Mouse (Mus musculus) frontal cortex, adult 2 months (tissue): ENCODE data around the gene Ccdc63. TPM values are rescaled to one million over a fixed set of nuclear protein-coding genes. Genes with fewer than 3 reads are reported as not detected.
A peak's percentile ranks its signal among the peaks of the same experiment; 100 is the strongest.

Experiments
- DNase-seq, 2 experiments: peaks; one replicate each; pipeline ENCODE4 v3.0.0; 2022; ENCODE audit warnings: low spot score in 1 of 2; ENCODE audit errors: extremely low spot score in 1 of 2
- polyA plus RNA-seq: library from polyadenylated mRNA; depleted of rRNA; stranded (reverse); fragments of >200 nt; gene quantifications from 2 replicates; pipeline ENCODE4 v1.2.3, GENCODE M21; 2012

The Ccdc63 gene
- polyA plus RNA-seq, 1 experiment, result 0.42 TPM

- peak in 1 of 2 experiments; percentile 57 for DNase-seq
Measured at GRCm38 (mm10) chr5:122091070-122091469, 49.6 kb downstream of the Ccdc63 start.

DNA sequence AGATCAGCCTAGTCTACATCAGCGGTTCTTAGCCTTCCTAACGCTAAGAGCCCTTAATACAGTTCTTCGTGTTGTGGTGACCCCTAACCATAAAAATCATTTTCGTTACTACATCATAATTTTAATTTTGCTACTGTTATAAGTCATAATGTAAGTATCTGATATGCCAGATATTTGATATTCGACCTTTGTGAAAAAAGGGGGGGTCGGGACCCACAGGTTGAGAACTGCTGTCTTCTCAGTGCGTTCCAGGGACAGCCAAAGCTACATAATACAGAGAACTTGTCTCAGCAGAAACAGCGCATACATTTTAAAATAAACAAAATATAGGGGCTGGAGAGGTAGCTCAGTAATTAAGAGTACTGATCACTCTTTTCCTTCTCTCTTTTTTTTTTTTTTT lies 51.0 kb downstream of the Ccdc63 start:
- DNase-seq, result no peak

DNA sequence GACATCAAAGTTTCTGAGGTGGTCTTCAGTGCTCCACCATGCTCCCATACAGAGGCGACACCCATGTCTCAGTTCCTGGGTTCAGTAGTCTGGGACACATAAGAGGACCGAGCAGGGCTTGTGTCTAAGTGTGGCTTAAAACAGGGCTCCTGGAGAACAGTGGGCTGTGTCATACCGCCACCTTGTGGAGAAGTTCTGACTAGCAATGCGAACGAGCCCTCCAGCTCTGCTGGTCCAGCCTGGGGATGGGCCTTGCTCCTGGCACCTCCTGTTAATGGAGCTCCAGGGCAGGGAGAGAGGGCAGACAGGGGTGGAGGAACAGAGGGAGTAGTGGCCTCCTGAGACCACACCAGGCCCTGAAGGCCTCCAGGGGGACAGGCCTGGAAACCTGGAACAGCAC lies 51.7 kb downstream of the Ccdc63 start:
- peak; percentile 66 to 95 for DNase-seq

DNA sequence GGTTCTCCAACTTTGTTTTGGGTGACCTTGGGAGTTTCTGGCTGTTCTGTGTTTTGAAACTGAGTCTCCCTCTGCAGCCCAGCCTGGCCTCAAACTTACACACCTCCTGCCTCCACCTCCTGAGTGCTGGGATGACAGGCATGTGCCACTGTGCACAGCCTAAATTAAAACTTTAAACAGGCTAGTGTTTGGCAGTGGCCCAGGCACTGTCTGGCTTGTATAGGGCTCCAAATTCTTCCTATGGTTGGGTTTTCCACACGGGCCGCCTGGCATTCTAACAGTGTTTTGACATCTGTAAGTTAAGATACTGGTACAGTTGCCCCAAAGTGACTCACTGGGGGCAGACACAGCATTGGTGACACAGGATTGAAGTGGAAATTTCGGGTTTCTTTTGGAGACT lies 54.5 kb downstream of the Ccdc63 start:
- no peak for DNase-seq

DNA sequence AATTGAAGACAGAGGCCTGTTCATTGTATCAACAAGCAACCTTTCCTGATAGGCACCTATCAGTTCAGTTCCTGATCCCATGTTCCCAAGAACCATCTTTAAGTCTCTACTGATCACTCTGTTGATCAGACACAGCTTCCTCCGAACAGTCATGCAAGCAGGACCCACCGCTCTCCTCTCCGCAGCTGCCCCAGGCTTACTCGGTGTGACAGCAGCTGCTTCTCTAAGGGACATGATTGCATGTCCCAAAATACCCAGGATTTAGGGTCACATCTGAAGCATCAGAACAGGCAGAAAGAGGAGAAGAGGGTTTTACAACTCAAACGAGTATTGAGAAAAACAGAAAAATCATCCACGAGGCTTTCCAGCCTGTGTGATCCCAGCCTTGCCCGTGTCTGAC lies 55.3 kb downstream of the Ccdc63 start:
- no peak for DNase-seq

GRCm38 (mm10) chr5:122084470-122084869 lies 56.2 kb downstream of the Ccdc63 start:
- DNase-seq, result no peak

GRCm38 (mm10) chr5:122083282-122083681 lies 57.3 kb downstream of the Ccdc63 start:
- DNase-seq, result no peak

DNA sequence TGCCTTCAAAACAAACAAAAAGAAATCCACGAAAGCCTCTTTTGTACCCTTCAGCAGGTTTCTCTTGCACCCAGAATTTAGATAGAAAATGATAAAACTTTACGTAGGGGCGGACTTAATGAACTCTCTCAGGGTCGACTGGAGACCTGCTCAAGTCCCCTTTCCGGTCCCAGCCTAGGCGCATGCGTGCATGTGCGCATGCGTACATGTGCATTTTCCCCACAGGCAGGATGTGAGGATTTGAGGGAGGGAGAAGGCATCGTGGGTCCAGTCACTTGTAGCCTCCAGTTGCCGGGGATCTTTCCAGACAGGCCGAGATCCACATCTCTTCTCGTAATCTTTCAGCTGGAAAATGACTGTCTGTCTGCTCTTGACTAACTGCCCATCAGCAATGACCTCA lies 59.2 kb downstream of the Ccdc63 start:
- no peak for DNase-seq

GRCm38 (mm10) chr5:122080930-122081329 lies 59.7 kb downstream of the Ccdc63 start:
- DNase-seq, result peak; percentile 67 to 86

DNA sequence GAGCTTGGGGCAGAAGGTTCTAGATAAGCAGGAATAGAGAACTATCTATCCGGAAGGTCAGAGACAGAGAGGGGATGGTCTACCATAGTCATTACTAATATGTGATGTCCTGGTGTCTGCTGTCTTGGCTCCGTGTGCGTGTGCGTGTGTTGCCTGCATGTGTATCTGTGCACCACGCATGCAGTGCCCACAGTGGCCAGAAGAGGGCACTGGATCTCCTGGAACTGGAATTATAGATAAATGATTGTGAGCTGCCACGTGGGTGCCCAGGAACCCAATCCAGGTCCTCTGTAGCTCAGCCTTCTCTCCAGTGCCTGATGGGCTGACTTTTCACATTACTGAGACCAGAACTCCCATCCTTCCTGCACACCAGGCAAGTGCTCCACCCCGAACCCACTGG lies 60.8 kb downstream of the Ccdc63 start:
- no peak for DNase-seq

- no peak for DNase-seq
Measured at GRCm38 (mm10) chr5:122077244-122077643, 63.4 kb downstream of the Ccdc63 start.

DNA sequence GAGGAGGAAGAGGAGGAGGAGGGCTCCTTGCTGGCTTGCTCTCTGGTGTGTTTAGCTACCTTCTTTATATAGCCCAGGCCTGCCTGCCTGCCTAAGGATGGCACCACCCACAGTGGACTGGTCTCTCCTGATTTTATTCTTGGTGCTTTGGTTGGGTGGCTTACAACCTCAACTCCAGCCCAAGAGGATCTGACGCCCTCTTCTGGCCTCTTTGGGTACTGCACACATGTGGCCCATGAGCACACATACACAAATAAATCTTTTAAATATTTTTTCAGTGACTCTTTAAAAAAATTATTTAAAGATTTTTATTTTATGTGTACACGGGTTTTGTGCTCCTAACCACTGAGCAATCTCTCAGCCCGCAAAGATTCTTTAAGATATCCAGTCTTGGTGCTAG lies 64.9 kb downstream of the Ccdc63 start:
- no peak for DNase-seq

DNA sequence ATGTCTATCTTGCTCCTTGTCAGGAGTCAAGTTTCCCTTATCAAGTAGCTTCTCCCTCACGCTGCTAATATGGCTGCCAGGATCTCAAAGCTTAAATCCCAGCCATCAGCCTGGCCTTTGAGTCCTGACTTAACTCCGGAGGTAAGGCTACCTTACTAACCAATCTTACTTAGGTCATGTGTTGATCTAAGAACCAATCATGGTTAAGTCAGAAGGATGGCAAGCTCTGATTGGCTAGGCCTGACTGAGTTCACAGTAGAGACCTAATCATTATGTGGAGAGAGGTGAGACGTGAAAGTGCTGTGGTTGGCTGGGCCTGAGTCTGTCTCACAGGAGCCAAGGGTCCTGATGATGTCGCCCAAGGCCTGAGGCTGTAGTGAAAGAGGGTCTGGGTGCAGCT lies 68.6 kb downstream of the Ccdc63 start:
- DNase-seq, result no peak

DNA sequence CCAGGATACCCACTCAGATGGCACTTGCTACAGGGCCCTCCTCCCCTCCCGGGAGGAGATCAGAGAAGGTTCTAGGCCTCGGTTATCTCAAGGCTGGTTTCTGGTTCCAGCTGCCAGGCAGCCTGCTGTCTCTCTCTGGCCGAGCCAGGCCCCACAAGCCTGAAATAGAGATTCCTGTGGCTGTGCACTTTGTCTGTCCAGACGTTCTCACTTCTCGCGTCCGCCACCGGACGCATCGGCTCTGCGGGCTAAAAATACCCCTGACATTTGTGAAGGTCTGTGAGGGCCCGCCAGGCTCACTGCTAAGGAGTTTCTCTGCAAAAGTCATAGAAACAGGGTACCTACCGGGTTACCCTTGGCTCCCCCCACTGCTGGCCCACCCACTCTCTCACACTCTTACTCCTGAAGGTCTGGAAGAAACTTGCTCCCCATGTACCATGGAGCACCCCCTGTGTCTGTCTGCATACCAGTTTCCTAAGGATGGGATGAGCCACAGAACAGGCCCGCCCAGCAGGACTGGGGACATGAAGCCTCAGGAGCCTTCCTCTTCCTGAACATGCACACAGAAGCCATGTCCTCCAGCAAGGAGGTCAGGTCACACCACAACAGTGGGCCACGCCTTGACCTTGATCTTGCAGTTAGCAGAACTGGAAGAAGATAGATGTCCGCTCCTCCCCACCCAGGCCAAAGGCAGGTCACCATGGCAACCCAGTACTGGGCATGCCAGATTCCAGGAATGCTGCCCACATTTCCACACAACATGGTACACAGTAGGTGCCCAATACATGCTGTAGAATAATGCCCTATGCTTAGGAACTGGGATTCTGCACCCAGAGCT lies 69.4 kb downstream of the Ccdc63 start:
- DNase-seq, result no peak

- DNase-seq, result no peak
Measured at GRCm38 (mm10) chr5:122068563-122068962, 72.1 kb downstream of the Ccdc63 start.

DNA sequence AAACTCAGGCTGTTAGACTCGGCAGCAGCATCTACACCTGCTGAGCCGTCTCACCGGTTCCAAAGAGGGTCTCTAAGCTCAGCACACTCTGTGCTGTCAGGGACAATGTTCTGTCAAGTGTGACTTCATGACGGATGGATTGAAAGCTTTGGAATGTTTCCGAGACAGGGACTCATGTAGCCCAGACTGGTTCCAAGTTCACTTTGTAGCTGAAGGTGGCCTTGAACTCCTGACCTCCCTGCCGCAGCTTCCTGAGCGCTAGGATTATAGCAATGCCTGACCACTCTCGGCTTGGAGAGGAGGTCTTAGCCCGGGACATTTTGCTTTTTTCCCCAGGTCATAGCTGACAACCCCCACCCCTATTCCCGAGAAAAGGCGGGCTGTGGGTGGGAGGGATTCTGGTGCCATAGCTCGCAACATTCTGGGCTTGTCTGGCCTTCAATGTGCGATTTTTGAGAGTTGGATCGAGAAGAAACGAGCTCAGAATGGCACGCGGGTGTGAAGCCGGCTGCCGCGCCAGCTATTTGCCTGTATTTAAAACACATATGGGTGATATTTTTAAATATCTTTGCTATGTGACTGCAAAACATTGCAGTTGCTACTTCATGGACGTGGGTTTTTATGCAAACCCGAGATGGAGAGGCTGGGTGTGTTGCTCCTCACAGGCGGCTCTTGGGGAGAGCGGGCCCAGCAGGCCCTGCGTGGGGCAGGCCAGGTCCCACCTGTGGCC lies 77.3 kb downstream of the Ccdc63 start:
- peak; percentile 69 to 74 for DNase-seq

- DNase-seq, result no peak
Measured at GRCm38 (mm10) chr5:122062479-122062878, 78.1 kb downstream of the Ccdc63 start.

- DNase-seq, result no peak
Measured at GRCm38 (mm10) chr5:122060767-122061333, 79.8 kb downstream of the Ccdc63 start.

- DNase-seq, result peak in 1 of 2 experiments; percentile 65
Measured at GRCm38 (mm10) chr5:122059060-122060017, 81.3 kb downstream of the Ccdc63 start.
